ENCODE assay signal across 7 mouse cellular contexts in the genomic region with DNA sequence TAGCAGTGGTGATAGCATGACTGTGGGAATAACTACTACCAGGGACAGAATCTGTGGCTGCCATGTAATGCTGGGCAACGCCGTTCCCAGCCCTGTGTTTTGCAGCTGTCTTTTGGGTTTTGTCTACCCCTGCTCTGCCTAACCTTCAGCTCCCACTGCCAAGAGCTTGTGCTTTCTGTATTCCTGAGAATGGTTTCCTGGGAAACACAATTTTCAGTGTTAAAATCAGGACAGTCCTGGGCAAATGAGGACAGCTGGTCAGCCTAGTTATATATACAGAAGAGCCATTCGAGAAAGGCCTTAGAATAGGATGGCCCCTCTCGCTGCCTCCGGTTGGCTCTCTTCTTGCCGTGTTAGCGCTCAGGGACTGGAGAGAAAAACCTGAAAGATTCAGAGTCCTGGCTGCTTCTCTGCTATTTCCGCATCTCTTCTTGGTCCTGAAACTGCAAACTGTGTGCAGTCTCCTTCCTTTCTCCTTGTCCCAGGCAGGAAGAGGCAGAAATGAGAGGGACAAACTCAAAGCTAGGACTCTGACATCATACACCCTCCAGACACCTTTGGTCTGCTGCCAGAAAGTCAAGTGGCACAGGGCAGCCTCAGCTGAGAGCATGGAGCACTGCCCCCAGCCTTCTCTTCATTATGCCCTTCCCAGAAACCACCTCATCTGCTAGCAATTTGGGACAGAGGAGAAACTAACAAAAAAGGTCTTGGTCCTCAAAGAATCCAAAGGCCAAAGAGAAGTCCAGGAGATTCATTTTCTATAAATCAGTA.
DNase-seq lines count a peak whose midpoint lies in the region; ATAC-seq lines count a peak whose summit lies in the region.

No protein-coding gene starts in this region.

- no peaks in the 10 kb centered on the region for H3K9me3 ChIP-seq in embryonic facial prominence, embryonic 13.5 days
- no peaks in the 10 kb centered on the region for H3K9me3 ChIP-seq in midbrain, embryonic 15.5 days

- H3K4me1 ChIP-seq in embryonic facial prominence, embryonic 13.5 days: peaks cover 6% of the 10 kb centered on the region
- peaks cover 6% of the 10 kb centered on the region for H3K4me1 ChIP-seq in midbrain, embryonic 15.5 days

- H3K4me3 ChIP-seq in embryonic facial prominence, embryonic 13.5 days: no peak overlapping the region
- H3K4me3 ChIP-seq in midbrain, embryonic 15.5 days: no peak overlapping the region

- no peak for ATAC-seq in embryonic facial prominence, embryonic 13.5 days (ENCODE audit: insufficient number of reproducible peaks, insufficient read depth, low FRiP score, low TSS enrichment, low read depth)
- ATAC-seq in midbrain, embryonic 15.5 days (replicated peaks): peak; percentile 56; the same call in 1 of the 2 replicates
- ATAC-seq in erythroid progenitor cell, adult 5-6 weeks (replicated peaks; ENCODE audit: low FRiP score, poor library complexity, severe bottlenecking): no peak

- intact Hi-C loops in left cerebral cortex, postnatal 14 days (cut with DNase I): no loop called here
- intact Hi-C loops in heart, postnatal 14 days (cut with DNase I): no loop called here

- 71% methylated on average over 8 of the region's 8 CpGs for WGBS in embryonic facial prominence, embryonic 13.5 days
- WGBS in midbrain, embryonic 15.5 days: 60% methylated on average over 8 of the region's 8 CpGs

- H3K36me3 ChIP-seq in embryonic facial prominence, embryonic 13.5 days: no peaks in the 10 kb centered on the region
- H3K36me3 ChIP-seq in midbrain, embryonic 15.5 days (replicated peaks): no peaks in the 10 kb centered on the region

- DNase-seq in left cerebral cortex, postnatal 14 days (ENCODE audit: low spot score in 2 of 2): peak; percentile 45 to 74
- no peak for DNase-seq in left cerebral cortex, adult 9 months (ENCODE audit: low spot score in 2 of 2)
- peak; percentile 41 to 61 for DNase-seq in heart, postnatal 14 days
- no peak for DNase-seq in urinary bladder, postnatal 14 days (ENCODE audit: low spot score)

- H3K9ac ChIP-seq in embryonic facial prominence, embryonic 13.5 days: no peak overlapping the region
- no peak overlapping the region for H3K9ac ChIP-seq in midbrain, embryonic 15.5 days

- H3K27me3 ChIP-seq in embryonic facial prominence, embryonic 13.5 days: no peaks in the 10 kb centered on the region
- H3K27me3 ChIP-seq in midbrain, embryonic 15.5 days (replicated peaks): no peaks in the 10 kb centered on the region

- no peak overlapping the region for H3K4me2 ChIP-seq in embryonic facial prominence, embryonic 13.5 days
- no peak overlapping the region for H3K4me2 ChIP-seq in midbrain, embryonic 15.5 days

- H3K27ac ChIP-seq in embryonic facial prominence, embryonic 13.5 days: peak overlapping the region; percentile 28; the same call in 1 of the 2 replicates
- peak overlapping the region; percentile 53 for H3K27ac ChIP-seq in midbrain, embryonic 15.5 days

Comparison
In these comparisons a context has a peak if more than half of its experiments do, and no peak if none do; other contexts are left out.
1. DNase-seq: peak in left cerebral cortex, postnatal 14 days (2 of 2) and heart, postnatal 14 days (2 of 2); none in left cerebral cortex, adult 9 months (0 of 2) and urinary bladder, postnatal 14 days (single experiment).